Mouse (Mus musculus): ENCODE measurements around the gene Nutf2.
A peak's percentile ranks its signal among the peaks of the same experiment; 100 is the strongest.

- TF ChIP-seq CTCF (conservative IDR thresholded peaks at IDR 0.05; ENCODE audit: insufficient read depth, insufficient read length, low read depth, low read length) (no peak), POLR2A (IDR thresholded peaks at IDR 0.05; ENCODE audit: low read depth, low read length) (peak; percentile 64)
Measured at GRCm38 (mm10) chr8:105826861-105827848, 33.2 kb upstream of the Nutf2 start, which contains the start of the genes Ranbp10 and Tsnaxip1.
